Mouse (Mus musculus) CD4-positive, CD25-positive, alpha-beta regulatory T cell, adult 2 months (primary cell): ENCODE measurements at regions not wholly inside any gene's neighbourhood (a gene's known extent, or its start where the extent isn't known, plus 50 kb on each side); places are given as distances from the start of the nearest gene placed in this dataset.
"Not testable (repeated sequence)": the region's sequence is repeated elsewhere in the genome, so short reads cannot be mapped to it uniquely, and the experiment has no call there.

Source experiments
- DNase-seq: peaks from one replicate; pipeline ENCODE4 v3.0.0-alpha.2; 2012; ENCODE audit warnings: low read depth, low spot score

- no peak for DNase-seq
Observed at GRCm38 (mm10) chrX:93888480-93888879, 56.5 kb upstream of the Pdk3 start.

- DNase-seq, result no peak
Observed at GRCm38 (mm10) chrX:93888966-93889365, 57.0 kb upstream of the Pdk3 start.

GRCm38 (mm10) chrX:93889394-93890042, 57.5 kb upstream of the Pdk3 start:
- peak; percentile 76 for DNase-seq

- no peak for DNase-seq
Observed at GRCm38 (mm10) chrX:93896838-93897820, 65.1 kb upstream of the Pdk3 start.

GRCm38 (mm10) chrX:93903209-93903608, 65.2 kb upstream of the AU015836 start:
- no peak for DNase-seq

- peak; percentile 22 for DNase-seq
Observed at GRCm38 (mm10) chrX:93905531-93905930, 62.9 kb upstream of the AU015836 start.

- DNase-seq, result peak; percentile 67
Observed at GRCm38 (mm10) chrX:93911087-93911840, 57.2 kb upstream of the AU015836 start.

GRCm38 (mm10) chrX:93915548-93915947, 52.9 kb upstream of the AU015836 start:
- no peak for DNase-seq

- DNase-seq, result not testable (repeated sequence)
Observed at GRCm38 (mm10) chrX:93917367-93917766, 51.1 kb upstream of the AU015836 start.
